Mouse (Mus musculus): ENCODE results near the gene Trmt10b.

Gene Trmt10b

DNA sequence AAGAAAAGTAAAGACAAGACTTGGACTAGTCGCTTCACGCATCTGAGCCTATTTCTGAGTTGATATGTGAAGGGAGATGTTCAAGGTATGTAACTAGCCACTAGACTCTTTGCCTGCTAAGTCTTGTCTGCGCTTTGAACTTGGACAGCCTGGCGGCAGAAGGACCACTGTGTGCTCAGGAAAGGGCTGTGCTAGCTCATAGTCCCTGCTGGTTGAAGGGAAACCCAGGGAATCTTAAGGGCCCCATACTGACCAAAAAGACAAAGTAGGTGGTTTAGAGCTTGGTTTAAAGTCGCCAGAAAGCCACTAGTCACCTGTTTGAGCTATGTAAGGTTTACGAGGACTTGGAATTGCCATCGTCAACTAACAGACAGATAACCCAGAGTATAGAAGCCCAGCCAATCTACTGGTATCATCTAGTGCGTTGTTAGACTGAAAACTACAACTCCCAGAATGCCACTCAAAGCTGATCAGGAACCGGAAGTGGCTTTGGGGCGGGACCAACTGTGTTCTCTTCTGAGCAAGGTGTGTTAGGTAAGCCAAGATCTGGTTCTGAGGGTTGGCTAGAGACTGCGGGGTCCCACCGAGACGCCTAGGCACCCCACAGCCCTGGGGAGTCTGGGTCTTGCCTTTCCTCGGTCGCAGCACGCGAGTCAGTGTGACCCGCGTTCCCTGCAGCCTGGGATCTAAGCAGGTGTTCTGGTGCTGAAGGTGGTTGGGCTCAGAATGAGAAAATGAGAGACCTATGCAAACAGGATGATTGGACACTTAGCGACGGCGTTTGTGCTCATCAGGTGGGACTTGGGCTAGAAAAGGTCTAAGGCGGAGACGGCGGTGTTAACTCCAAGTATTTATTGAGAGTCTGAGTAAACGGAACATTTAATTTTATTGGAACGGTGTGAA lies at the start of gene Trmt10b:
Gene Trmt10b, plus strand, starts transcription at position 466 of the 903 bp plus-strand sequence.
- CTCF ChIA-PET, result no interaction called here

- CTCF ChIA-PET, result no interaction called here
Measured at GRCm38 (mm10) chr4:45251265-45251664, 45.7 kb upstream of the Trmt10b start.

DNA sequence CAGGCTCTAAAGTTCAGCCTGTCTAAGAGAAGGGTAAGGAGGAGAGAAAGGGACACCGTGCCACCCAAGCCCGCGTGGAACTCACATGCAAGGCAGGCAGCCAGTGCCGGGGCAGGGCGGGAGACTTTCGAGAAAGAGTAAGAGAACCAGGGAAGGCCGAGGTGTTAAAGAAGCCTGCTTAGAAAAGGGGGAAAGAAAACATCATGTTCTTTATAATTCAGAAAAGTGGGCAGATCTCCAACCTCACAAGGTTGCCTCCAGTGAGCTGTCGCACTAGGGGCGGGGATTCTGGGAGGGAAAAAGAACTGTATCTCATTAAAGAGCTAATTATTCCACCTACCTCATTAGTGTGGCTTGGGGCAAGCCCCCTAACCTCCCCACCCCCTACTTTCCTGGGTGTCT lies 44.1 kb upstream of the Trmt10b start:
- CTCF ChIA-PET, result no interaction called here

DNA sequence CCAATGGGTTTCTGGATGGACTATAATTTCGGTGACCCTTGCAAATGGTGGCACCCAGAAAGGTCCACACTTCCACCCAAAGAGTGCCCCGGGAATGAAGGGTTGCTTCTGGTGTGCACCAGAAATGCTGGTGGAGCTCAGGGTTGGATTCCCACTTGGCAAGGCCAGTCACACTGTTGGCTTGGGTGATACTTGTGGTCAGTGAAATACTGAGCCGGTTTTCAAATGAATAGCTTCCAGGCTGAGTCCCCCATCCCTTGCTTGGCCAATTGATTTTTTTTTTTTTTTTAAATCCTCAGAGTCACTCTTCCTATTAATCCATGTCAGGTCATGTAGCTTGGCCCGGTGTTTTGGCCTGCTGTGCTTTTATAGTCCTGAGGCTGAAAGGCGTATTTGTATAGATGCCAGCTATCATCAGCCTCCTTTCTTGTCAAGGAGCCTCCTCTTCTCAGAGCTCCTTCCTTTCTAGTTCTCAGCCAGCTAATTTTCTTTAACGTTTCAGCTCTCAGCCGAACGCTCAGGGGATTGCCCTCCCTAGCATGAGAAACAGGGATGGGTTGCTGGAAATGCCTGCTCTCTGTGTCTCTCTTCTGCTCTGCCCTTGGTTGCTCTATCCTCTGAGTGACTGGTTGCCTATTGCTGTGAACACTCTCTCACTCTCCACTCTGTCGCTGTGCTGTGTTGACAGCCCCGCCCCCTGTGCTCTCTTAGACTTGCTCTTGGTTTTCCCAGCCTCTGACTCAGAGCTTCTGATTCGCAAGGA lies 42.9 kb upstream of the Trmt10b start:
- CTCF ChIA-PET, result interaction anchor here (0.6 to 0.7 kb wide), 2 partner anchors 35 to 65 kb away, joined by 3 to 7 read pairs; no protein-coding TSS in a partner anchor

GRCm38 (mm10) chr4:45259232-45259832 lies 37.6 kb upstream of the Trmt10b start:
- CTCF ChIA-PET, result interaction anchor here (0.7 kb wide), 1 partner anchor 788 kb away, joined by 5 read pairs; no protein-coding TSS in a partner anchor

DNA sequence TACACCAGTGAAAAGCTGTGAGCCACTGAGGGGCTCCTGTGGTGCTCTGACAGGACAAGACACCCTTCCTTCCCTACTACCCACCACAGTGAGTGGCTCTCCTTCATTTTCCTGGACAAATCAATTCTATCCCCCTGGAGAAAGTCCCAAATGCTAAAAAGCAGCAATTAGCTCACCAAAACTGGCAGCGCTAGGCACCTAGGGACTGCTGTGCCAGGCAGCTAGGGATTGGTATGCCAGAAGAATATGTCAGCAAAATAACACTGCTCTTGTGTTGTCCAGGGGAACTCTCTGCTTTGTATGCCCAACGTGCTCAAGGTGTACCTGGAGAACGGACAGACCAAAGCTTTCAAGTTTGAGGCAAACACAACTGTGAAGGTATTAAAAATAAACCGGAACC lies 35.4 kb upstream of the Trmt10b start:
- CTCF ChIA-PET, result no interaction called here

DNA sequence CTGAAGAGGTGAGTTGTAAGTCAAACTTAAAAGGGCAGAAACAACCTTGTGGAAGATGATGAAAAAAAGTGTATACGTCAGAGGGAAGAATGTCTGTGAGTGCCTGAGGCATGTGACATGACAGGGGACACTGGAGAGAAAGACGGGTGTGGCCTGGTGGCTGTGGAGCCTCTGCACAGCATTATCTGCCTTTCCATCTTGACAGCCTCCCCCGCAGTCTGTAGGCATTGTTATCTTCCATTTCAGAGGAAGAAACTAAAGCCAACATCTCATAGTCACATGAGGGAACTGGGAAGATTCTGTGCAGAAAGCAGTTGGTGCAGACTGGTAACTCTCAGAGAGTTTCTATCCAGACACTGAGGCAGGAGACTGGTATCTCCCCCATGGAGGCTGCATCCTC lies 29.0 kb upstream of the Trmt10b start:
- CTCF ChIA-PET, result no interaction called here

DNA sequence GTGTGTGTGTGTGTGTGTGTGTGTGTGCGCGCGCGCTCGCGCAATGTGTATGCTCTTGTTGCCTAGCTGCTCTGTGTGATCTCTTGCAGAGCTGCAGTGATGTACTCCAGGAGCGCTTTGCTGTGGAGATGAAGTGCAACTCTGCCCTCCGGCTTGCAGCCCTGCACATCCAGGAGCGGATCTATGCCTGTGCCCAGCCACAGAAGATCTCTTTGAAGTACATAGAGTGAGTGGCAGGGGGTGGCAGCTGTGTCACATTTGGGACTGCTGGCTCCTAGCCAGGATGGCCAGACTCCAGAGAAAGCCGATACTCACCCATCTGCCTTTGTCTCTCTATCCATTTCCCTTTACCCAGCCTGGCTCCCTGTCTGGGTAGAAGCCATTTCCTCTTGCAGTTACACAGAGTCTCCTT lies 25.9 kb upstream of the Trmt10b start:
- CTCF ChIA-PET, result no interaction called here

GRCm38 (mm10) chr4:45275770-45276169 lies 21.2 kb upstream of the Trmt10b start:
- CTCF ChIA-PET, result no interaction called here

DNA sequence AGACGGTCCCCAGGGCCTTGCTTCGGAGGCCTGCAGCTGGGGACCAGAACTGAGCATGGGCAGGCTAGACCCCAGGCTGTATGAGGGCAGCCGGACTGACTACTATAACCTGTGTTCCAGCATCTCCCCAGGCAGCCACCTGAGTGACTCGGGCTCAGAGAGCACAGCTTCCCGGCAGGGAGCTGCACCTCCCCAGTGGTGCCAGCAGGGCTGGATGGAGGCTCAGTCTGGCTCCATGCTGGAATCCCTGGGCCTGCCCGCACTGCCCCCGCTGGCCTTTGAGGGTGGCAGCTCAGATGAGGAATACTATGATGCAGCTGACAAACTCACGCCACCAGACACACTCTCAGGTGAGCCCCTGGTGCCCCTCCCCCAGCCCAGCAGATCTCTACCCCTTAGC lies 17.6 kb upstream of the Trmt10b start:
- CTCF ChIA-PET, result no interaction called here

GRCm38 (mm10) chr4:45279981-45280548 lies 16.9 kb upstream of the Trmt10b start:
- CTCF ChIA-PET, result interaction anchor here (0.6 kb wide), 1 partner anchor 713 kb away, joined by 3 read pairs; no protein-coding TSS in a partner anchor

DNA sequence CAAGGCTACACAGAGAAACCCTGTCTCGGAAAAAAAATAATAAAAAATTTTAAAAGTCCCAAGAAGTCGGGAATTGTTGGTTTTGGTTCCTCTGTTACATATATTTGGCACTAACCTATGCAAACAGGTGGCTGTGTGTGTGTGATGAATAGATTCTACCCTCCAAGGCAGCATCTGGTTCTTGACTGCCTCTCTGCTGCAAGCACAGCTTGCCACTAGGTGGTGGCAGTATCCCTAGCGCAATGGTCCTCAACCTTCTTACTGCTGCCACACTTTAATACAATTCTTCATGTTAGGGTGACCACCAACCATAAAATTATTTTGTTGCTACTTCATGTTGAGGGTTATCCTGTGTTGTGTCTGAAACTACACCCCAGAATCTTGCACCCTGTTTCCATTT lies 10.6 kb upstream of the Trmt10b start:
- CTCF ChIA-PET, result no interaction called here

GRCm38 (mm10) chr4:45287906-45288305 lies 9.0 kb upstream of the Trmt10b start:
- CTCF ChIA-PET, result no interaction called here

GRCm38 (mm10) chr4:45305536-45305935 lies 8.6 kb downstream of the Trmt10b start:
- CTCF ChIA-PET, result interaction anchor here (0.6 kb wide), 1 partner anchor 836 kb away, joined by 3 read pairs; no protein-coding TSS in a partner anchor

GRCm38 (mm10) chr4:45308046-45308445 lies 11.1 kb downstream of the Trmt10b start:
- CTCF ChIA-PET, result no interaction called here

DNA sequence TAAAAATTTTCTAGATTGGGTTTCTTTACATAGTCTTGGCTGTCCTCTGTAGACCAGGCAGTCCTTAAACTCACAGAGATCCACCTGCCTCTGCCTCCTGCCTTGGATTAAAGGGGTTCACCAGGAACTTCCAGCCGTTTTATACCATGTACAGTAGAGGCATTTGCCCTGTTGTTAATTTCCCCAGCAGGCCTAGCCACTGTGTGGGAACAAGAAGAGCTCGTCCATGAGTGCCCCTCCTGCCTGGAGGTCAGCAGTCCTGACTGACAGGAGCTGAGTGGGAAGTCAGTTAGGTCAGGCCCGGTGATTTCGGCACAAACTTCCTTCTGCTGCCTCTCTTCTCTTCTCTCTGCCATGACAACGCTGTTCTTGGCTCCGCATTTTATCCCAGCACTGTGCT lies 11.7 kb downstream of the Trmt10b start:
- CTCF ChIA-PET, result no interaction called here

- CTCF ChIA-PET, result no interaction called here
Measured at GRCm38 (mm10) chr4:45311056-45311455, 14.1 kb downstream of the Trmt10b start.

DNA sequence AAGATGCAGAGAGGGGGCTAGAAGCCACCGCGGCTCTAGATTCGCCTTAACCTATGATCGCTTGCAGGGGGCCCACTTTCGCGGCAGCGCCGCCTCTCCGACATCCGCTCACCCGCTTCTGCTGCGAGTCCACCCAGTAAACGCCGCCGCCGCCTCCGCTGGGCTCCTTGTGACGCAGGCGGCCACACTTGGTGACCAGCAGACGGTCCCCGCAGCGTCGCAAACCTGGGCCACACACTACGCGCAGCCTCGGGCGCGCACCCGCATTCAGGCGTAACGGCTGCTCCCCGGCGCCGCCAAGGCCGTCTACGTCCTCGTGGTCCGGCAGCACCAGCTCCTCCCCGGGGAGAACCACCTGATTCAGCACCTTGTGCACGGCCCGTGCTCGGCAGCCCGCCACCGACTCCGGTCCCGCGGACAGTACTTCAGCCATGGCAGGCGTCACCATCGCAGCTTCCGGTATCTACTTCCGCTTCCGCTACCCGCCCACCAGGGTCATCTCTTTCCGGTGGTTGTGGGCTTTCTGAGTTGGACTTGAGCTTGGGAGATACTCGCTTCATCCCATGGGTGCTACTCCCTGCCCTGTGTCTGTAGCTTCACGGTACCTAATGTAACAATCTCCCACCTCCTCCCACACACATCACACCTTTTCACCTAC lies 23.4 kb downstream of the Trmt10b start:
- CTCF ChIA-PET, result no interaction called here

DNA sequence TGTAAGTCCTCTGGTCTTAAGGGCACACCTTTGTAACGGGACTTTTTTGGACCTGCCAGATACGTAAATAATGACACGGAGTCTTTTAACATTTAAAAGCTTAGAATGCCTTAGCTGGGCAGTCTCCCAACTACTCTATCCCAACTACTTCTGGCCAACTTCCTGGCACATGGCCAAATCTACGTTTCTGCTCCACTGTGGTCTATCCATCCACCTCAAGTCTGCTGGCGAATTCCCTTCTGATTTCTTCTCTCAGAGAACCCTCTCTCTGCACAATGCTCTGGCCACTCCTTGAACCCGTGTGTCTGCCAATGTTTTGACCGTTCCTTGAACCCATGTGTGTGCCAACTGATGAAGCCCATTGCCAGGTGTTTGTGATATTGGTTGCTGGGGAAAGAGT lies 34.2 kb downstream of the Trmt10b start:
- CTCF ChIA-PET, result no interaction called here

DNA sequence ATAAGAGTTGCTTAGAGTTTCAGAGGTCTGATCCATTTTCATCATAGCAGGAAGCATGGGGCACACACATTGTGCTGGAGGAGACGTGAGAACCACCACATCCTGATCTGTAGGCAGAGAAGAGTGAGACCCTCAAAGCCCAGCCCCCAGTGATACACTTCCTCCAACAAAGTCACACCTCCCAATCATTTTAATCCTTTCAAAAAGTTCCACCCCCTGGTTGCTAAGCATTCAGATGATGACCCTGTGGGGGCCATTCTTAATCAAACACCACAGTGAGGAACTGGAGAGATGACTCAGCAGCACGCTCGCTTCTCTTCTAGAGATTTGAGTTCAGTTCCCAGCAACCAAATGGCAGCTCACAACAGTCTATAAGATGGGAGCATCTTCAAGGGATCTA lies 35.5 kb downstream of the Trmt10b start:
- CTCF ChIA-PET, result no interaction called here

- CTCF ChIA-PET, result interaction anchor here (0.5 kb wide), 1 partner anchor 1326 kb away, joined by 4 read pairs; no protein-coding TSS in a partner anchor
Measured at GRCm38 (mm10) chr4:45341226-45341625, 44.3 kb downstream of the Trmt10b start.
